Mouse (Mus musculus) hindbrain, embryonic 16.5 days (tissue): Measurements from ENCODE around the gene Gm48552. TPM values are rescaled to one million over a fixed set of nuclear protein-coding genes. Genes with fewer than 3 reads are reported as not detected.

ENCODE experiments used
- ATAC-seq: fragments of 200-750 bp; cut with Nextera tagmentation; 2 replicates; pipeline ENCODE4 v1.8.0; 2017; ENCODE audit warnings: moderate TSS enrichment, moderate library complexity
- H3K27ac ChIP-seq: fragments of 300-500 bp; sonication (generic); 2 replicates; pipeline ENCODE4 v1.5.1; 2014; ENCODE audit warnings: low read depth, mild to moderate bottlenecking, control low read depth, low read length, moderate library complexity
- H3K27me3 ChIP-seq: fragments of 300-500 bp; sonication (generic); replicated peaks from 2 replicates; pipeline ENCODE4 v1.6.1; 2014; ENCODE audit warnings: low read length; ENCODE audit not compliant: control insufficient read depth, insufficient read depth
- H3K36me3 ChIP-seq: fragments of 300-500 bp; sonication (generic); 2 replicates; pipeline ENCODE4 v1.6.1; 2014; ENCODE audit warnings: mild to moderate bottlenecking, low read length, moderate library complexity, mixed read lengths; ENCODE audit not compliant: control insufficient read depth, insufficient read depth
- H3K4me1 ChIP-seq: fragments of 300-500 bp; sonication (generic); 2 replicates; pipeline ENCODE4 v1.6.1; 2014; ENCODE audit warnings: low read depth, low read length; ENCODE audit not compliant: control insufficient read depth, insufficient read depth
- H3K4me2 ChIP-seq: fragments of 300-500 bp; sonication (generic); 2 replicates; pipeline ENCODE4 v1.6.1; 2014; ENCODE audit warnings: mild to moderate bottlenecking, low read length, control low read depth, moderate library complexity
- H3K4me3 ChIP-seq: fragments of 300-500 bp; sonication (generic); 2 replicates; pipeline ENCODE4 v1.5.1; 2014; ENCODE audit warnings: mild to moderate bottlenecking, low read length, control low read depth, moderate library complexity
- H3K9ac ChIP-seq: fragments of 300-500 bp; sonication (generic); 2 replicates; pipeline ENCODE4 v1.6.1; 2014; ENCODE audit warnings: low read depth, mild to moderate bottlenecking, control low read depth, low read length, moderate library complexity
- H3K9me3 ChIP-seq: fragments of 300-500 bp; sonication (generic); 2 replicates; pipeline ENCODE4 v1.6.1; 2014; ENCODE audit warnings: mild to moderate bottlenecking, low read length, moderate library complexity; ENCODE audit not compliant: control insufficient read depth
- WGBS: fragments of 180-500 bp; shearing (Covaris S2); extraction: QIAGEN DNeasy Blood & Tissue Kit; methylation state at CpG from one replicate; pipeline ENCODE4 v1.1.7; 2014; 5-methylcytosine and 5-hydroxymethylcytosine counted together
- polyA plus RNA-seq: library from polyadenylated mRNA; unstranded; fragments of >200 nt; fragmentation: Nextera tagmentation; extraction: Ambion mirVana; gene quantifications from 2 replicates; pipeline ENCODE4 v1.2.1, GENCODE M21; 2015

Gm48552 gene
- polyA plus RNA-seq, 1 experiment from 2014 or later: 1.5 TPM

DNA sequence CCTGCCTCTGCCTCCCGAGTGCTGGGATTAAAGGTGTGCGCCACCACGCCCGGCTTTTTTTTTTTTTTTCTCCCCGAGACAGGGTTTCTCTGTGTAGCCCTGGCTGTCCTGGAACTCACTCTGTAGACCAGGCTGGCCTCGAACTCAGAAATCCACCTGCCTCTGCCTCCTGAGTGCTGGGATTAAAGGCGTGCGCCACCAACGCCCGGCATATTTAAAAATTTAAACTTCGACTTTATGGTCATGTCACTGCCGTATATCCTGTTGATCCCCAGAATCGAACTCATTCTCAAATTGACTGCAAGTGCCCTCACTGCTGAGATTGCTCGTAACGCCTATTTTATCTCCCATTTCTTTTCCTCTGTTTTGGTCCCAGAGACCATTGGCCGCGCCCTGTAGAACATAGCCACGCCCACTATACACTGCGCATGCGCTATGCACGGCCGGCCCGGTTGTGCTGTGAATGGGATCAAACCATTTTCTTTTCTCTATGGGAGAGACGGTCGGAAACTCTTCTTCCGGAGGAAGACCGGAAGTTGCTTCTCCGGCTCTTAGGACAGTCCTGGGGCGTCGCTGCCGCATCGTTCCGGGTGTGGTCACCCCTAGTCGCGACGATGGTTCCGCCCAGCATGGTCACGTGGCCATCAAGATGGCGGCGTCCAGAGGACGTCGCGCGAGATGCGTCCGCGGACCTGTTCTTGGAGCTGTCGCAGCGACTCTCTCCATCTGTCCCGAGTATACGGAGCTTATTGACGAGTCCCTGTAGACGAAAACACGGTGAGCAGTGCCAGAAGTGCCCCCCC, 4.8 kb upstream of the Gm48552 start, which contains the start of the genes Dohh and Gm48551:
TSS of gene Dohh (plus strand) at position 627 of the 803 bp plus-strand sequence.
TSS of gene Gm48551 (plus strand) at position 665 of the 803 bp plus-strand sequence.
- Histone ChIP-seq H3K4me1 (peaks cover 15% of the 10 kb centered on the region), H3K27ac (peak within 1 kb of the TSS; percentile 84), H3K4me2 (peak within 1 kb of the TSS; percentile 95), H3K9me3 (no peaks in the 10 kb centered on the region), H3K9ac (peak within 1 kb of the TSS; percentile 80), H3K4me3 (peak within 1 kb of the TSS; percentile 92), H3K27me3 (no peaks in the 10 kb centered on the region), H3K36me3 (peaks cover 26% of the 10 kb centered on the region)
- WGBS: 5% methylated on average over 51 of the region's 54 CpGs
- peak; percentile 94 for ATAC-seq

- peak; percentile 26 for ATAC-seq
- Histone ChIP-seq H3K4me2 (peak overlapping the region; percentile 95), H3K36me3 (peaks cover 26% of the 10 kb centered on the region), H3K4me3 (peak overlapping the region; percentile 92), H3K27ac (peak overlapping the region; percentile 84), H3K9me3 (no peaks in the 10 kb centered on the region), H3K4me1 (peaks cover 12% of the 10 kb centered on the region), H3K27me3 (no peaks in the 10 kb centered on the region), H3K9ac (peak overlapping the region; percentile 80)
- under 1% methylated on average over 19 of the region's 19 CpGs for WGBS
Measured at GRCm38 (mm10) chr10:81384605-81384982, 4.2 kb upstream of the Gm48552 start.

DNA sequence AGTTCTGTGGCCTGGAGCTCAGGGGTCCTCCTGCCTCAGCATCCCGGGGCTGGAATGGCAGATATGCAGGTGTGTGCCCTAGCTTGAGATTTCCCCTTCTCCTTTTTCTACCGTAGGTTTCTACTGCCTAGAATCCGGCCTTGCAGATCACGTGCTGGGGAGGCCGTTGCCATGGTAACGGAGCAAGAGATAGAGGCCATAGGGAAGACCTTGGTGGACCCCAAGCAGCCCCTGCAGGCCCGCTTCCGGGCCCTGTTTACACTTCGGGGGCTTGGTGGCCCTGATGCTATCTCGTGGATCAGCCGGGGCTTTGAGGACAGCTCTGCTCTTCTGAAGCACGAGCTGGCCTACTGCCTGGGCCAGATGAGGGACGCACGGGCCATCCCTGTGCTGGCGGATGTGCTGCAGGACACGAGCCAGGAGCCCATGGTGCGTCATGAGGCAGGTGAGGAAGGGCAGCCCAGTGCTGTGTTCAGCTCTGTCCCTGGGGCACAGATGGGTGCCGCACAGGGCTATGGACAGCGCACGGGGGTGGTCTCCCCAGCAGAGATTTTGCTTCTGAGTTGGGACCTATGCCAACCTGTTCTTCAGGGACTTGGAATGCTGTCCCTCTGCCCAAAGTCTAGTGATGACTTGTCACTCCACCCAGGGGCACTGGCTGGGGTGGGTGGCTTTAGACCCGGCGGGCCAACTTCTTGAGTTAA, 3.0 kb upstream of the Gm48552 start:
- Histone ChIP-seq H3K27me3 (no peaks in the 10 kb centered on the region), H3K4me3 (no peak overlapping the region), H3K36me3 (peaks cover 29% of the 10 kb centered on the region), H3K9me3 (no peaks in the 10 kb centered on the region), H3K9ac (no peak overlapping the region), H3K27ac (no peak overlapping the region), H3K4me2 (peak overlapping the region; percentile 95), H3K4me1 (peaks cover 19% of the 10 kb centered on the region)
- WGBS: 82% methylated on average over 22 of the region's 22 CpGs
- ATAC-seq: no peak

- H3K9ac ChIP-seq: no peak overlapping the region
- ATAC-seq: no peak
- 96% methylated on average over 18 of the region's 20 CpGs for WGBS
Measured at GRCm38 (mm10) chr10:81387716-81388115, 1.1 kb upstream of the Gm48552 start.

DNA sequence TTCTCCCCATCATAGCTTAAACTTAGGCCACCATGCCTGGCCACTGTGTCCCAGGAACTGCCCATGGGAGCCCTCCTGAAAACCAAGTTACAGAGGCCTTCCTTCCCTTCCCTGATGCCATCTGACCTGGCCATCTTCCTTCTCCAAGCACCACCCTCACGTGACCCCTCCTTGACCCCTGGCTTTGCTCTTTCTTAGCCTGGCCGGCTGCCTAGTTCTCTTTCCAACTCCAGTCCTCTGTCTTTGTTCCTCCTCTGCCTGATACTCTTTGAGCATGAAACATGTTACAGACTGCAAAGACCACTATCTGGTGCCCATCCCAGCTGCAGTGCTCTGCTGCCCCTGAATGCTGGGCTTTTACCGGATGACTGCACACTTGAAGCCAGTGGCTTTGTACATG, 568 bp downstream of the Gm48552 start:
- no peak overlapping the region for H3K4me2 ChIP-seq
- H3K9ac ChIP-seq: no peak overlapping the region
- no peak overlapping the region; the same call in 1 of the 2 replicates for H3K27ac ChIP-seq
- H3K27me3 ChIP-seq: no peaks in the 10 kb centered on the region
- H3K4me3 ChIP-seq: no peak overlapping the region
- ATAC-seq: no peak
- H3K9me3 ChIP-seq: no peaks in the 10 kb centered on the region
- peaks cover 26% of the 10 kb centered on the region for H3K4me1 ChIP-seq
- H3K36me3 ChIP-seq: peaks cover 29% of the 10 kb centered on the region
- WGBS: 36% methylated on average over 3 of the region's 3 CpGs

More at GRCm38 (mm10) chr10:81387716-81388115, 1.1 kb upstream of the Gm48552 start:
- H3K4me1 ChIP-seq: peaks cover 19% of the 10 kb centered on the region
- no peak overlapping the region; the same call in 1 of the 2 replicates for H3K4me3 ChIP-seq
- no peaks in the 10 kb centered on the region for H3K9me3 ChIP-seq
- H3K27ac ChIP-seq: no peak overlapping the region
- H3K36me3 ChIP-seq: peaks cover 29% of the 10 kb centered on the region
- no peaks in the 10 kb centered on the region for H3K27me3 ChIP-seq
- H3K4me2 ChIP-seq: no peak overlapping the region

GRCm38 (mm10) chr10:81389801-81390677, 1.2 kb downstream of the Gm48552 start:
- H3K27me3 ChIP-seq: no peaks in the 10 kb centered on the region
- H3K36me3 ChIP-seq: peaks cover 29% of the 10 kb centered on the region
- no peaks in the 10 kb centered on the region for H3K9me3 ChIP-seq
- H3K27ac ChIP-seq: peak overlapping the region; percentile 48
- peak overlapping the region; percentile 35; the same call in 1 of the 2 replicates for H3K9ac ChIP-seq
- ATAC-seq: peak; percentile 55; the same call in 1 of the 2 replicates
- 60% methylated on average over 23 of the region's 23 CpGs for WGBS
- no peak overlapping the region for H3K4me2 ChIP-seq
- H3K4me3 ChIP-seq: no peak overlapping the region
- peaks cover 24% of the 10 kb centered on the region for H3K4me1 ChIP-seq

- no peak for ATAC-seq
- WGBS: 89% methylated on average over 13 of the region's 13 CpGs
- Histone ChIP-seq H3K4me3 (no peak overlapping the region), H3K9ac (no peak overlapping the region; the same call in 1 of the 2 replicates), H3K9me3 (no peaks in the 10 kb centered on the region), H3K4me1 (peaks cover 18% of the 10 kb centered on the region), H3K4me2 (no peak overlapping the region), H3K36me3 (peaks cover 29% of the 10 kb centered on the region), H3K27ac (no peak overlapping the region), H3K27me3 (no peaks in the 10 kb centered on the region)
Measured at GRCm38 (mm10) chr10:81390678-81390965, 1.8 kb downstream of the Gm48552 start.

DNA sequence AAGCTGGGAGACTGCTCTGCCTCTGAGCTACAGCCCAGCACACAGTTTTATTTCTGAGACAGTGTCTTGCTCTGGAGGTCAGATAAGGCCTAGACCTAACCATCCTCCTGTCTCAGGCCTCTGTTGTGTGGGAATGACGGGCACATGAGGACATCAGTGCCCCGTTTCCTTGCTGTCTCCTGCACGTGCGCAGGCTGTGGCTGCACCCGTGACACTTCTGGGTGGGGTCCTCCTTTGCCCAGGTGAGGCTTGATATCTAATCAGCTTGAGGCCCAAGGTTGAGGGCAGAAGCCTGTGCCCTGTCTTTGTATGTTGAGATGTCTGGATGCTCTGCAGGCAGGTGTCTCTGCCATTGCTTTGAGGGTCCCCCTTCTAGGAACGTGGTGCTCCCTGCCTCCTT, 3.5 kb downstream of the Gm48552 start:
- ATAC-seq: no peak
- Histone ChIP-seq H3K4me1 (peaks cover 23% of the 10 kb centered on the region), H3K4me3 (no peak overlapping the region), H3K4me2 (no peak overlapping the region), H3K27ac (no peak overlapping the region), H3K9me3 (no peaks in the 10 kb centered on the region), H3K27me3 (no peaks in the 10 kb centered on the region), H3K9ac (no peak overlapping the region), H3K36me3 (peaks cover 16% of the 10 kb centered on the region)
- 95% methylated on average over 6 of the region's 6 CpGs for WGBS
